Mouse (Mus musculus) ovary, postnatal 14 days (tissue): ENCODE data around the gene Cmc1.
A peak's percentile ranks its signal among the peaks of the same experiment; 100 is the strongest.
"Not testable (repeated sequence)": the region's sequence is repeated elsewhere in the genome, so short reads cannot be mapped to it uniquely, and the experiment has no call there.

Source experiments
- DNase-seq: peaks from one replicate; pipeline ENCODE4 v3.0.0; 2022; ENCODE audit warnings: low spot score

Gene Cmc1

DNA sequence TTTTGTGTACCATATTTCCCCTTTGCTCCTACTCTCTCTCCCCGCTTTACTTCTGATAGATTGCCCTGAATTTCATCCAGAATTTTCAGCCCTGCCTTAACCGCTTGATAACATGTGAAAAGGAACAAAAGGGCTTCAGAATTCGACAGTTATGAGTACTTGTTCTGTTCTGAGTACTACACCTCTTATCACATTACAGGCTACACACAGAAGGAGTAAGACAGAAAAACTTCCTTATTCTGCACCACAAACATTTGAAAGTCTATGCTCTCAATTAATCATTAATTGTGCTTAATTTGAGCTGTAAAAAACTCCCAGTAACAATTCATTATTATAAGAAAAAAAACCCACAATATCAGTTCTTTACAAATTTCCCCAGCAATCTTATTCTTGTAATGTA, 9.6 kb downstream of the Cmc1 start:
- not testable (repeated sequence) for DNase-seq

DNA sequence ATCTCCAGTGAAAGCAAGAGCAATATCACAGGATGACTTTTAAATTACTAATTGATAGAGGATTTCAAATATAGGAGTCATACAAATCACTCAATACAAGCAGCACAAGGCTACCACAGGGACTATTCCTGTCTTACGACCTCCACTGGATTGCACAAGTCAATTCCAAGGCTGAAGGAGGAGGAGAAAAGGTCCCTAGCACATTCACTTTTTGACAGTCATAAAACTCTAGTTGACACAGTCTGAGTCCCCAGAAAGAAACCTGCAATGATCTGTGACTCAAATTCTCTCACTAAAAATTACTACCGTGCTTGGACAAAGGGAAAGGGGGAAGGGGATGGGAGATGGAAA, 39.6 kb downstream of the Cmc1 start:
- no peak for DNase-seq

DNA sequence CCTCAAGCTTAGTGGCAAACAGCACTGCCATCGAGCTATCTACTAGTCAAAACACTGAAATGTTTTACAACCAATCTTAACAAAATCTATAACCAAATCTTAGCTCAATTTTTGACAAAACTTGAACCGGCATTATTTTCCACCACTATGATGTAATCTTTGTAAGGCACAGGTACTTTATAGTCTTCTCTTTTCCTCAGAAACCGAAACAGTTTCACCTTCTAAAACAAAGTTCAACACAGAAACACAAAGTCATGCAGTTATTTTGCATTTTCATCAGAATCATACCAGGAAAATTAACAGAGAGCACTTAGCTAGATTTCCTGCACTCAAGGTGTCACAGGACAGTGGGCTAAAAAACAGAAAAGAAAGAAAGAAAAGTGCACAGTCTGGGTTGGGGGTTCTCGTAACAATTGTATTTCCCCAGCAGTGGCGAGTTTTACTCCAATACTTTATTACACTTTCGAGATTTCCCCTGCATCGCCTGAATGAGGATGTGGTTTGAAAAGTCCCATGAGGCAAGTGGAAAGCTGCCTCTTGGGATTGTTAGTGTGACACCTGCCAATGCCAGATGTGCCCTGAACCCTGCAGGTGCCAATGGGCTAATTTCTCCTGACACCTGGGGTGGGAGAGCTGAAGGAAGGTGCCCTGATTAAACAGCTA, 40.1 kb downstream of the Cmc1 start:
- no peak for DNase-seq

DNA sequence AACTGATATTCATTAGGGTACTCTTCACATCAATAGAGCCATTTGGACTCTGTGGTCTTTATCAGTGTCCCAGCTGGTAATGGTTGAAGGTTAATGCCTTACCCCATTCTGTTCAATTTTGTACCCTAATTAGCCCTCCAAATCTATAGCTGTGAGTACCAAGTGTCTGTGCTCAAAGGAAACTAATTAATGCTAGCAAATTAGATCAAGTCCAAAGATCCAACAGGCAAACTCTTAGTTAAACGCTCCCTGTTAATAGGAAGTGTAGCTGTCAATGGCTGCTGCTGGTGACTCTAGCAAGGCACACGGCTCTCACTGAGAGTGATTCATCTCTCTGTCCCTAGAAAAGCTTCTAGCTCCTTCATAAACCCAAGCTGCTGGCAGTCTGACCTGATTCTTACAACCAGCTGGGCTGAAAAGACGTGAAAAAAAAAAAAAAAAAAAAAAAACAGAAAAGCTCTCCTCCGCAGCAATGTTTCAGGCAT, 41.4 kb downstream of the Cmc1 start:
- no peak for DNase-seq

DNA sequence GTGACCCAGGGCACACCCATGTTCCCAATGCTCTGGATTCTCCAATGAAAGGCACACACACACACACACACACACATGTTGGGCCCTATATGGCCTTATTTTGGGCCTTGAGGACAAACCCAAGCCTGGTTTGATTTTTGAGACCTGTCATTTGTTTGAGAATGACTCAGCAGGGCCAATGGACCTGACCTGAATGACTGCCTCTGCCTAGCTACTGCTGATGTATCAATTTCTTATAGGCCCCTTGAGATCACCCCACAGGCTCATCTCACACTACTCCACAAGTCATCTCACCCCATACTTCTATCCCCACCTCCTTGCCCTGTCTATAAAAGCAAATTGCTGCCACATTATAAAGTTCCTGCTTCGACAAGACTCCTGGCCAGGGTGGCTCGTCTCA, 48.2 kb downstream of the Cmc1 start:
- DNase-seq = no peak

DNA sequence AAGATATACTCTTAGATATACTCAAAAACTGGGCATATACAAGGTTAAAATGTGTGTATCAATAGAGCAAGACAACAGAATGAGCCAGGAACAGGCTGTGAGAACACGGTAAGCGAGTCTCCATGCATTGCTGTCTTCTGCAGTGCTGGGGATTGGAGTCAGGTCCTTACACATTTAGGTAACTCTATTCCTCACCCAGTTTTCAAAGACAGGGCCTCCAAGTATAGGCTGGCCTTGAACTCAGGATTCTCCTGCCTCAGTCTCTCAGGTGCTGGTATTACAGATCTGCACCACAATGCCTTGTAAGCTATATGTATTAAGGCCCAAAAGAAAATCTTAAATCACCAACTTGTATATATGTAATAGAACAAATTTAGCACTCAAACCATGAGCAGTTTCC, 49.5 kb downstream of the Cmc1 start:
- no peak for DNase-seq

DNA sequence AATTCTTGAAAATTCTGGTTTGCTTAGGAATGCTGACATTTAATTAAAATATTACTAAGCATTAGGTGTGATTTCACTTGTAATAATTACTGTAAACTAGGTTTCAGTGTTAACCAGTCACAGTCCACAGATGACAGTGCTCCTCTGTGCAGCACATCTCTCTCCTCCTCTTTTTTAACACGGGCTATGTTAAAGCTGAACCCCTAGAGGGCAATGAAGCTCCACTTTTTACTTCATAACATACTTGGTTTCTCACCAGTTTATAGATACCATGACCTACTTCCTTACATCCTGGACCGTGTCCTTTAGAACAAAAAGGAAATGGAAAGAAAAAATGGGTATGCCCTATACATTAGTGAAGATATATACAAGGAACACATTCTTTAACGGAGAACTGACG, 50.6 kb downstream of the Cmc1 start:
- DNase-seq = no peak

DNA sequence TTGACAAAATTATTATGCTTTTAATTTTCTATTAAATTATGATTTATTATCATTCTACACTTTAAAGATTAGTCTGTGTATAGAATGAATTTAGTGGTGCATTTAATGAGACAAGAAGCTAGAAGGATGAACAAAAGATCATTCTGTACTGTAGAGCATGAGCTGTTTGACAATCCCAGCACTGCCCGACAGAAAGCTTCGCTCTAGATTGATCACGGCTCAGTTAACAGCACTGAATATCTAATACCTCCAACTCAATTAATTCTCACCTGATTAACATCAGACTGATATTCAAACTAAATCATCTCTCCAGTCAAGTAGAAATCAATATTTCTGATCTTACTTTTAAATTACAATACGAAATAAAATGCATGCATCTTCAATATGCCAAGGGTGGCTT, 66.1 kb downstream of the Cmc1 start:
- DNase-seq = no peak

DNA sequence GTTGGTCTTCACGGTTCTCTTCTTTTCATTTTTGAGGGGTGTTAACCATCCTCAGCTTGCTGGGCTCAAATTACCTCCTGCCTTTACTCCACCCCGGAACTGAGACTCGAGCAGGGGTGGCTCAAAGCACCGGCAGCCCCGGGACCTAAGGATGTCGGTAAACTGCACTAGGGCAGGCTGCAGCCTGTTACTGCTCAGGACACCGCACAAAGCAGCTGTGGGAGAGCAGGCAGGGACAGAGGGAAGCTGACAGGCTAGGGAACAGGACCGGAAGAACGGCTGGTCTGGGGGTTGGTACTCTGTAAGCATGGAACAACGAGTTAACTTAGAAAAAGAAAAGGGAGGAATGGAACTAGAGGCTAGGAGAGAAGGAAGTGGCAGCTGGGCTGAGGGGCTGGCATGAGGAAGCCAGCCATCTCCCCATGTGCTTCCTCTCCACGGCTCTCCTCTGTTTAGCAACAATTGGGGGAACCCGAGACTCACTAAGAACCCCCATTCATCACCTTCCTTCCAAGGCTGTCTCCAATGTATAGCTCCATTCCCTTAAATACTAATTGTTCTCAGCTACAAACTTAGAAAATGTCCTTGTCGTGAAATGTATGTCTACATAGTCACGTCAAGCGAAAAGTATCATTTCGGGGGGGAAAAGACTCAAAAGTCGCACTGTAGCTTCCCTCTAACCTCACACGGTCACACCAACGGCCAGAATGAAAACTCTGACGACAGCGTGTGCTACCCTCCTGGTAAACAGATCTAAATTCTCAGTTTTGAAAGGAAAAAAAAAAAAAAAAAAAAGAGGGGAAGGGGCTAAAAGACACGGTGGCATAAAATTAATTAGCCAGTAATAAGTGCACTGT, 67.2 kb downstream of the Cmc1 start:
- no peak for DNase-seq

DNA sequence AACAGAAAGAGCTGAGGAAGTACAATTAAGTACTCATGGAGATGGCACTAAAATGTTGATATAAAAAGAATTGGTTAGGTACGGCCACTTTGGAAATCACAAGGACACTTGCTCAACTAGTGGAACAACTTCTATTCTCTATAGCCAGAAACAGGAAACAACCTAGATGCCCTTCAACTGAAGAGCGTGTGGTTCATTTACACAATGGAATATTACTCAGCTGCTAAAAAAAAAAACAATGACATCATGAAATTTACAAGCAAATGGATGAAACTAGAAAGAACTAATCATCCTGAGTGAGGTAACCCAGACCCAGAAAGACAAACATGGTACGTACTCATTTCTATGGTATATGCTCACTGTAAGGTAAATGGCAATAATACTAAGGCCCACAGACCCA, 76.6 kb downstream of the Cmc1 start:
- no peak for DNase-seq

DNA sequence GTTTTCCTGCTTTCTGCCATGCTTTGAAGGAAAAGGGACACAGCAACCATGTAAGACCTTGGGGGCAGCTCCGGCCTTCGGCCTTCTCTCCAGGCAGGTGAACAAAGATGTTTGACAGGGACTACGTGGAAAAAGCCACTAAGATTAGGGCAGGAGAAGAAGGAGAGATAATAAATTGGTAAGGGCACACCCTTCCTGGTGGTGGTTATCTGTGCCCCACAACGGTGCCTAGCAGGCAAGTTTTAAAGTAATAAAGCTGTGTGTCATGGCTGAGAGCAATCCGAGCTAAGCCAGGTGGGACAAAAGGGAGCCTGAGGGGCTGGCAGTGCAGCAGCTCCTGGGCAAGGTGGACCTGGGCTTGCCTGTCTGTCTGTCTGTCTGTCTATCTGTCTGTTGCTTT, 77.9 kb downstream of the Cmc1 start:
- DNase-seq = no peak

DNA sequence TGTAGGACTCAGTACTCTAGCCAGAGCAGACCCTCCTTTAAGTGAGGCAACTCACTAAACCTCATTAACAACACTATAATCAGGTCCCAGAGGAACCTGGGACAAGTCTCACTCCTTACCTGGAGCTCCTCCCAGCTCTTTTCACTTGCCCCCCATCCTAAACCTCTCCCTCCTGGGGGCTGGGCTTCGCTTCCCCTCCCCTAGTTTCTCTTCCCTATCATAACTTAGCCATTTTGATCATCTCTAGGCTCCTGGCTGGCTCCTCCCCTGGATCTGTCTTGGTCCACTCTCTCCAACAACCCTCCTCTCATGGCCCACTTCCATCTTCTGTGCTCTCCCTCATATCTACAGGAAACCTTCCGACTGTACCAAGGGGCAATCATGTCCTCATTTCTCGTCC, 78.6 kb downstream of the Cmc1 start:
- no peak for DNase-seq

DNA sequence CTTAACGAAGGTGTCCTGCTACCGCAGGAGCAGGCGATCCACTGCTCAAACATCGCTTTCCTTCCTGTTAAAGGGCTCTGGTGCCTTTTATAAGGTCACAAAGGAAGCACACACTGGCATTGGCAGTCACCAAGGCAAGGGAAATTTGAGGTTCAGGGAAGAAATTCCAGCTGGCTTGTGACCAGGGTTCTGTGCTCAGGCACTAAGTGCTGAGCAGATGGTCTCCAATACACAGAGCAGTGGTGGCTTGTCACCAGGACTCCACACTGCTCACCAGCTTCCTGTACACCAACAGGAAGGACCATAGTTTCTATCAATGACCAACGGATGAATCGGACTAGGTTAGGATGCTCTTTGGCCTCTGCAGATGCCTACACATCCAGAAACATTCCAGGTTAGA, 79.5 kb downstream of the Cmc1 start:
- no peak for DNase-seq

DNA sequence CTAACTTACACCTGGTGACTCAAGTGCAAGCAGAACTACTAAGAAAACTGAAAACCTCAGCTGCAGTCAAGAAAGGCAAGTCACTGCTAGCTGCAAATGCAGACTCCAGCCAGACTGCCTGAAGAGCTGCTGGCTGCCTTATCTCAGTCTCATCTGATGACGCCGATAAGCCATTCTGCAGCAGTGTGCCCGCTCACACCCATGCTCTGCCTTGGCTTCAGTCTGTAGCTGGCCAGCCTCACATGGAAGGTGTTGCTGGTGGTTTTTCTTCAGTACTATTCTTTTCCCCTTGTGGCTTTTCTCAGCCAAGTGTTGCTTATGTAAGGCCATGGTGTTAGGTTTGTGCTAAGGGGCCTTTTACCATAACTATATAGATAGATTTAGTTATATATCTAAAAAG, 90.9 kb downstream of the Cmc1 start:
- DNase-seq = no peak

DNA sequence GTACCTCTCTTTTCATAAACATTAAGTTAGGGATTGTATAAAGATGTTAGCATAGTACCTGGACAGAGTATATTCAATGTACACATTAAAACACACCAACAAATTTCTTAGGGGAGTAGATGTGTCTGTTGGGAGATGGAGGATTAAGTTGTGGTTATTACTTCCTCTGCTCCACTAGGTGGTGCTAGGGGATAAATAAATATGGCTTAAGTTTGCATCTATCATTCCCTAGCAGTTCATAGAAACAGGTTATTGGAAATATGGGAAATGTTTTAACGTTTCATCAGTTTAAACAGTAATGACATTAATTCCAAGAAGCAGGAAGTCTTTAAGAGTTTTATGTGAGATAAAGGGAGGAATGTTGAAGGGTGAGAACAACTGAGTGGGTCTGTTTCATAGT, 96.7 kb downstream of the Cmc1 start:
- DNase-seq = no peak

DNA sequence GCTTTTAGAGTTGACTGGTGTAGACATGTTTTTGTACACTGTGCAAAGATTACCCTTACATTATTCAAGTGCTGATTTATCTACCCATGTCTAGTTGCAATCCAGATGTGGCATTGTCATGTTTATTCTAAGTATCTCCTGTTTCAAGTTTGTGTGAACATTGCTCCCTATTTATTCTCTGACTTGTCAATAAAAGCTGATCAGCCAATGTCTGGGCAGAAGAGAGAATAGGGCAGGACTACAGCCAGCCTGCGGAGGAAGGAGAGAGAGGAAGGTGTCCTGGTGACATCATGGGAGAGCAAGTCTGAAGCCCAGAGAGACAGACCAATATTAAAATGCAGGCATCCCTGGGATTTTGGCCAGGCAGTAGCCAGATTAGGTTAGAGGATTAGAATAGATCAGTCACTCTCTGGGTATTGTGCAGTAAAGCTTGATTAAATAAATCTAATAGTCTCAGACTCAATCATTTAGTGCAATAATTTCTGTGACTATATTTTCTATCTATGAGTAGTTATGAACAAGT, 104.9 kb downstream of the Cmc1 start:
- DNase-seq = no peak

DNA sequence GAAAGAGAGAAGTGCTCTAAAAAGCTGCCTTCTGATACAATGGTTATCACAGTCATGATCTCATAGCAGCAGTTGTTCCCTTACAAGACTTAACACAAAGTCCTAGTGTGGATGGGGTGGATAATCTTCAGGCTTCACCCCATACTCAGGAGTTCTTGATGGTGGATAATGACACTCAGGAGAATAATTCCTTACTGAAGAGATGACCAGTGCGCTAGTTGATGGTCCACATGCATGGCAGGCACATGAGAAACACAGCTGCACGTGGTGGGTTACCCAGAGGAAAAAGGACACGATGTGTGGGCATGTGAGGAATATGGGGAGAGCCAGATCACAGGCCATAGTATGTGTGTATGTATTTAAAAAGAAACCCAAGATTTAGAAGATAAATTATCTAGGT, 106.4 kb downstream of the Cmc1 start:
- DNase-seq = no peak

DNA sequence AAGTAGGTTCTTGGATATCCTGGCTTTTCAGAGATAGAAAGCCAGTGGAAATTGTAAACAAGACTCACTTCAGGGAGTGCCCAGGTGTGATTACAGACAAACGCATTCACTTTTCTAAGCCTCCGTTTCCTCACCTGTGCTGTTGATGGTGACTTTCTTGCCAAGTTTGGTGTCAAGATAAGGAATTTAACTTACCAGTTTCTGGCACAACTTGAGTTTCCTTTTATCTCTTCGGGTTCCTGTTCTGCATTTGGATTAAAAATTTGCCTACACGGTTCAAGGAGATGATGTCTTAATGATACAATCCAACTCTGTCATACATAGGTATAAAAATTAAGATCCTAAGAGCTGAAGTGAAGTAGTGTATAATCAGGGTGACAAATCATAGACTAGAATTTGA, 107.2 kb downstream of the Cmc1 start:
- no peak for DNase-seq

DNA sequence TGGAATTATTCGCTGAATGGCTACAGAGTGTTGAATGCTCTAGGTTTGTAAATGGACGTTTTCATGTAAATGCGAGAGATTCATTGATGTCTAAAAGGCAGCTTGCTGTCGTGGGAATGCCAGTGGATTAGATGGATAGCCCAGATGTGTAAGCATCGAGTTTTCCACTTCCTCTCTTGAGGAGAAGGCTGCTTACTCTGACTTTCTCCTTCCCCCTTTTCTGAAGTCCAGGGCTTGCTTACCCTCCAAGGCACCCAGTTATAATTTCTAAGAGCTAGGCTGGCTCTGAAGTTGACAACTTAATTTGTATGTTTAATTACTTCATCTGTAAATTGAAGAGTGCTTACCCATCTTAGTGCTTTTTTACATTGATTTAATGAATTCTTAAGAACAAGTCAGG, 108.3 kb downstream of the Cmc1 start:
- no peak for DNase-seq

DNA sequence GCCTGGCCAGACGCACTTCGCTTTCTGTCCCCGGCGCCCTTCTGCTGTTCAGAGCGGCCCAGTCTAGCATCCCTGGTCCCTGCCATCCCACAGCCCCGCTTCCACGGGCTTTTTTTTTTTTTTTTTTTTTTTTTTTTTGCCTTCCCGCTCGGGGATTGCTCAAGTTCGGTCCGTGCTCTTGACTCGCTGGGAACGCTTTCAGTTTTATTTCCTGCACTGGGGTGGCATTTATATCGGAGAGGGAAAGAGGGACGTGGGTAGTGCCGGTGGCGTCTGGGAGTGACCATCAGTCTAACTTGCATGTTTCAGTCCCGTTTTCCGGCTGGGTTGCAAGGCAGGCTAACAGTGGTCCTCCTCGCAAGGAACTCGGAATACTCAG, 109.0 kb downstream of the Cmc1 start:
- DNase-seq = peak; percentile 7

DNA sequence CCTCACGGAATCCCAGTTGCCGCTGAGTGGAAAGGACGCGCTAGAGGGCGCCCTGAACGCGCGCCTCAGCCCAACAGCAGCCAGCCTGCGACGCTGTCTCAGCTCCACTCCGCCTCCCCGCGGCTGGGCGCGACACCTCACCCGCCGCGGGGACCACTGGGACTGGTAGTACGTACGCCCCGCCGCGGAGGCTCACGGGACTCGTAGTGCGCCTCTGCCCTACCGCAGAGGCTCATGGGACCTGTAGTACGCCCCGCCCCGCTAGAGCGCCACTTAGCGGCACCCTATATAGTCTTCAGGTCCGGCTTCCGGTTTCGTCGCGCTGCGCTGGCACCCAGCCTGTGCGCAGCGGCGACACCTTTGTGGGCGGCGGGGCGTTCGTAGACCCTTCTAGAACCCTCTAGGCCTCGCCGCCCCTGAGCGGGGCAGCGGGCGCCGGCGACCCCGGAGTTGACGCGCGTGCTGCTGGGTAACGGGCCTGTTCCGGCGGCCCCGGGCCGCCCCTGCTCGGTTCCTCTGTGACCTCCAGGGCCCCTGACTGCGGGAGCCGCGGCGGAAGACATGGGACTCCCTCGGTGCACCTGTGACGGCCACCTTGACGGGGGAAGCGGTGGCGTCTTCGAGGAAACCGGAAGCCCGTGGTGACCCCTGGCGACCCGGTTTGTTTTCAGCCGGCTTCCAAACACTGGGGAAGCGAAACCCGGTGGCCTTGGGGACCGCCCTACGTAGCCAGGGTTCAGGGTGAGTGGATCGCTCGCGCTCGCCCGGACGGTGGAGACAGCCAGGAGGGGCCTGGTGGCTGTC, 109.6 kb downstream of the Cmc1 start, which contains the start of gene Azi2:
TSS of gene Azi2 (plus strand) at position 282 of the 804 bp plus-strand sequence.
- DNase-seq = peak; percentile 94

DNA sequence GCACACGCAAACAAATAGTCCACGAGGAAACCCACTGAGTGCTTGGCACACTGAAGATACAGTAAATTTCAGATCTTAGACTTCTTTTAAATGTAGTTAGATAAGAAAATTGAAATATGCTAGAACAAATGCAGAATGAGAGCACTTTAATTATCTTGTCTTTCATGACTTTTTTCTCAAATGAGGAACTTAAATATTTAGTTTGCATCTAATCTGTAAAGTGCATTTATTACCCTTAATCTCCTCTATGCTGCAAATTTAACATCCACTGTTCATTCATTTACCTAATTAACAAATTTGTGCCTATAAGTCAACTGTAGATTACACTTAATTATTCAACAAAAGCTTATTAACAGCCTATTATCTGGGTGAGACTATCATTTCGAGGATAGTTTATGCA, 115.0 kb downstream of the Cmc1 start:
- no peak for DNase-seq

DNA sequence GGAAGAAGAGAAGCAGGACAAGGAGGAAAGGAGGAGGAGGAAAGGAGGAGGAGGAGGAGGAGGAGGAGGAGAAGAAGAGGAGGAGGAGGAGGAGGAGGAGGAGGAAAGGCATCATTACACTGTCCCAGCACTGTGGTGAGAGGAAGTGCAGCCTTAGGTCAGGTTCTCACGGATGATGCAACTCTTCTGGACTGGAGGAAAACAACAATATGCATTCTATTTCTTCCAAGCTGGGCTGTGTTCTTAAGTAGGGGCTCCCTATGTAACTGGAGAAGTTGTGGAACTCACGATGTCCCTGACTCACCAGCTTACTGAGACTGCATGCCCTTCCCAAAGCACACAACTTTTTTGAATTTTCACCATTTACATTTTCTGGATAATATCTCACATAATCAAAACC, 118.3 kb downstream of the Cmc1 start:
- no peak for DNase-seq
